Mouse (Mus musculus) heart, adult 2 months (tissue): ENCODE data around the gene Mosmo. TPM values are rescaled to one million over a fixed set of nuclear protein-coding genes. Genes with fewer than 3 reads are reported as not detected.

Experiments used
- DNase-seq, 2 experiments: peaks; one replicate each; pipeline ENCODE4 v3.0.0; 2021
- H3K27ac ChIP-seq: fragments of 200-600 bp; 2 replicates; pipeline ENCODE4 v1.8.1; 2022
- H3K27me3 ChIP-seq: fragments of 200-500 bp; 2 replicates; pipeline ENCODE4 v1.6.1; 2012; ENCODE audit warnings: mild to moderate bottlenecking, low read length, inconsistent platforms, mixed read lengths; ENCODE audit not compliant: control insufficient read depth, insufficient read depth
- H3K36me3 ChIP-seq: fragments of 200-500 bp; 2 replicates; pipeline ENCODE4 v1.6.1; 2012; ENCODE audit warnings: low read length, inconsistent platforms; ENCODE audit not compliant: control insufficient read depth, insufficient read depth
- H3K4me1 ChIP-seq: fragments of 200-500 bp; 2 replicates; pipeline ENCODE4 v1.6.1; 2011; ENCODE audit warnings: low read length; ENCODE audit not compliant: control insufficient read depth, insufficient read depth
- H3K4me3 ChIP-seq: fragments of 200-600 bp; 2 replicates; pipeline ENCODE4 v1.8.1; 2022
- H3K79me2 ChIP-seq: fragments of 200-500 bp; replicated peaks from 2 replicates; pipeline ENCODE4 v1.6.1; 2012; ENCODE audit warnings: mild to moderate bottlenecking, inconsistent platforms, low read length, moderate library complexity, mixed read lengths; ENCODE audit not compliant: control insufficient read depth, insufficient read depth
- H3K9ac ChIP-seq: fragments of 200-500 bp; 2 replicates; pipeline ENCODE4 v1.6.1; 2012; ENCODE audit warnings: low read depth, mild to moderate bottlenecking, control low read depth, inconsistent platforms, low read length, mixed read lengths
- CTCF ChIP-seq: fragments of 200-600 bp; IDR thresholded peaks from 2 replicates; pipeline ENCODE4 v1.8.1; 2022; ENCODE audit warnings: antibody characterized with exemption, mild to moderate bottlenecking, moderate library complexity
- EP300 ChIP-seq: fragments of 200-500 bp; IDR thresholded peaks from 2 replicates; pipeline ENCODE4 v1.6.1; 2011; ENCODE audit warnings: low read depth, low read length, control low read depth; ENCODE audit not compliant: insufficient read depth
- POLR2A ChIP-seq: fragments of 200-500 bp; IDR thresholded peaks from 2 replicates; pipeline ENCODE4 v1.6.1; 2011; ENCODE audit warnings: mild to moderate bottlenecking, low read depth, low read length, control low read depth; ENCODE audit not compliant: insufficient read depth
- WGBS: fragments of 180-500 bp; shearing (Covaris S2); methylation state at CpG from one replicate; pipeline ENCODE4 v1.1.7; 2018; 5-methylcytosine and 5-hydroxymethylcytosine counted together
- intact Hi-C: fragments of 180-260 bp; cut with DNase I; formaldehyde crosslinking; loops from one replicate; pipeline ENCODE4 v1.15.1; 2025
- polyA plus RNA-seq: library from polyadenylated mRNA; depleted of rRNA; stranded (reverse); fragments of >200 nt; gene quantifications from 2 replicates; pipeline ENCODE4 v1.2.3, GENCODE M21; 2012
- total RNA-seq, 2 experiments: library from RNA; stranded (reverse); gene quantifications; 2 replicates each; pipeline ENCODE4 v1.2.3; 2021

Mosmo gene
- total and polyA plus RNA-seq, 3 experiments: 27.5 to 29.6 (median 27.8) TPM

DNA sequence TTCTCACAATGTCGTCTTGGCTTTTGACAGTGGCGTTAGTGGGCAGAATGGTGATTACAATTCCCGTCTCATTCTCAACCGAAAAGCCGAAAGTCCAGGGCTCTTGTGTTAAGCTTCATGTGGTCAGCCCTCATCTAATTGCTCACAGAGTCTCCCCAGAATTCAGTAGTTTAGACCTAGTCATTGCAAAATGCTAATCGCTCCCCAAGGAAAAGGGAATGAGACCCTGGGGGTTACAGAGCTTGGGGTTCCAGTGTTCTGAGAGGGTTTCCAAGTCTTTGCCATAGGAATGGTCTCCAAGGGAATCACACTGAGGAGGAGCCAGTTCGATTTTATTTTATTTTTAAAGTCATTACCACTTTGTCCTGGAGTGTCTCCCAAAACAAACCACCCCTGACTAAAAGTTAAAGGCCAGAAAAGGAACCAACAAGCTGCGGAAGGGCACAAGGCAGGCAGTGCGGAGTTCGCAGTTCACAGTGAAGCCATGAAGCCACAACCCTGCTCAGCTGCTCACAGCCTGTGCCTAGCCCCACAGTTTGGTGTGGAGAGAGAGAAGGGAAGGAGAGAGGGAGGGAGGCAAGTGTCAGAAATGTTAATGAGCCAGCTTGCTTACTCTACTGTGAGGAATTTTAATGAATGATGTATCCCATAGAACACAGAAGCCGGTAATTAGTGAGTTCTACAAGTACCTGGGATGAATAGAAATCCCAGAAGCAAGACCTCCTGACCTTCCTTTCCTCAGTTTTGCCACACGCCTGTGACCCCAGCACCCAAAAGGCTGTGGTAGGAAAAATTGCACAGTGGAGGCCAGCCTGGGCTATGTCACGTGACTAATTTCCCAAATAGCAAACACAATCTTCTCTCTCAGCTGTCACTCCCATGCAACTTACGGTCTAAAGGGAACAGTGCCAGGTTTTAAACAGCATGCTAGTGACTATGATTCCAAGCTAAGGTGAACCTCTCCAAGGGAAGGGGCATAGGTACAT, 66.2 kb downstream of the Mosmo start:
- H3K36me3 ChIP-seq: peaks cover 12% of the 10 kb centered on the region
- H3K27me3 ChIP-seq: no peaks in the 10 kb centered on the region
- DNase-seq: no peak
- peaks cover 23% of the 10 kb centered on the region for H3K4me1 ChIP-seq
- no peaks in the 10 kb centered on the region for H3K79me2 ChIP-seq
- H3K4me3 ChIP-seq: no peak overlapping the region
- WGBS: 70% methylated on average over 14 of the region's 14 CpGs
- intact Hi-C loops: loop anchor here (2.0 kb wide), 1 partner anchor 15 kb away; no protein-coding TSS in a partner anchor
- no peak overlapping the region for H3K9ac ChIP-seq
- TF ChIP-seq EP300: no peak
- H3K27ac ChIP-seq: peak overlapping the region; percentile 5; the same call in 1 of the 2 replicates

DNA sequence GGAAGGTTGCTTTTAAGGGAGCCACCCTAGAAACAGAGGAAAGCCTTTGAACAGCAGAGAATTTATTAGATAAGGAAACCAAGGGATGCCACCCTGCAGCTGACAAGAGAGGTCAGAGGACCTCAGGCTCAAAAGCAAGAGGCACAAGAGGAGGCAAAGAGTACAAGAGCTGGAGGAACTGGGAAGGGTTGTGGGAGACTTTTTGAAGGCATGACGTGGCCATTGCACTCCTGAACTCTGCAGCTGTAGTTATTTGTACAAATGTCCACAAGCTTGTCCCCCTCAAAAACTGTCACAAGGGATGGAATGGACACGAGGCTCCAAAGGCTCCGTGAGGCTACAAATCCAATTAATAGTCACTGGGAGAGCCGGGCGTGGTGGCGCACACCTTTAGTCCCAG, 67.2 kb downstream of the Mosmo start:
- Histone ChIP-seq H3K79me2 (no peaks in the 10 kb centered on the region), H3K4me3 (no peak overlapping the region), H3K4me1 (peaks cover 18% of the 10 kb centered on the region), H3K36me3 (peaks cover 12% of the 10 kb centered on the region), H3K27ac (peak overlapping the region; percentile 5; the same call in 1 of the 2 replicates), H3K9ac (no peak overlapping the region), H3K27me3 (no peaks in the 10 kb centered on the region)
- no peak for DNase-seq
- WGBS: 87% methylated on average over 6 of the region's 6 CpGs
- intact Hi-C loops: loop anchor here (2.0 kb wide), 1 partner anchor 16 kb away; no protein-coding TSS in a partner anchor
- TF ChIP-seq CTCF (no peak), EP300 (no peak), POLR2A (no peak)

DNA sequence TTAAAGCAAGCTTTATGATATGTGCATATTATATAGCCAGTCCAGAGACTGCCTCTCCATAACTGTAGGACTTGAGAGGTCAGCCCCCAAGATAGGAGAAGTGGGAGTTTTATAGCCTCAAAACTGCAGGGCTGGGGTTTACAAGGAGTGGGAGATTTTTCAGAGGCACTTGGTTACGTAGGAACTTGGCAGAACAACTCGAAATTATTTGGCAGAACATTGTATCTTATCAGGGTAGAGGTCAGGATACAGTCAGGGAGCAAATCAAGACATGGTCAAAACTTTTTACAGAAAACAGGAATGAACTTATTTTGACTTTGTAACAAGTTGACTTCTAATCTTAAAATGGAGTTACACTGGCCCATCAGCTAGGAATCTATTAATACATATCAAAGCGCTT, 68.6 kb downstream of the Mosmo start:
- 13% methylated on average over 3 of the region's 3 CpGs for WGBS
- H3K4me1 ChIP-seq: peaks cover 14% of the 10 kb centered on the region
- H3K9ac ChIP-seq: no peak overlapping the region
- no peak for DNase-seq
- no peaks in the 10 kb centered on the region for H3K27me3 ChIP-seq
- peak overlapping the region; percentile 72 for H3K27ac ChIP-seq
- no peak for TF ChIP-seq CTCF
- H3K79me2 ChIP-seq: no peaks in the 10 kb centered on the region
- no peak overlapping the region for H3K4me3 ChIP-seq
- intact Hi-C loops: no loop called here
- H3K36me3 ChIP-seq: peaks cover 12% of the 10 kb centered on the region

DNA sequence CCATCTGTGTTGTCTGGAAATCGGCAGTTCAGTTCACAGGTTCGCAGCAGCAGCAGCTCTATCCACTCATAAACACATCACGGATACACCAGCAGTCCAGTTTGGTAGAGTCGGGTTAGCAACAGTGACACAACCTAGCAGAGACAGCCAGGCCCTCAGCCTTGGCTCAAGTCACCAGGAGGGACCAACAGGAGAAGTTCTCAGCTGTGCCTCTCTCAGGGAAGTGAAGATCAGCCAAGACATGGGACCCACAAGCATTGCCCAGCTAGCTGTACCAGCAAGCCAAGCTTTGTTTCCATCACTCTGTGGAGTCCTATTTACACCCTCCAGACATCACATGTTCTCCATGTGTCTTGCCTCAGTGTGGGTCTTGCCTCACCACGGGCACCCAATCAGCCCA, 69.4 kb downstream of the Mosmo start:
- intact Hi-C loops: no loop called here
- peaks cover 12% of the 10 kb centered on the region for H3K36me3 ChIP-seq
- no peak overlapping the region for H3K4me3 ChIP-seq
- no peaks in the 10 kb centered on the region for H3K79me2 ChIP-seq
- DNase-seq: no peak
- no peak for TF ChIP-seq EP300
- TF ChIP-seq POLR2A: no peak
- TF ChIP-seq CTCF: no peak
- H3K4me1 ChIP-seq: peaks cover 18% of the 10 kb centered on the region
- 81% methylated on average over 5 of the region's 5 CpGs for WGBS
- H3K9ac ChIP-seq: no peak overlapping the region
- no peaks in the 10 kb centered on the region for H3K27me3 ChIP-seq
- peak overlapping the region; percentile 72 for H3K27ac ChIP-seq

GRCm38 (mm10) chr7:120748478-120748877, 71.1 kb downstream of the Mosmo start:
- no peak overlapping the region for H3K9ac ChIP-seq
- H3K36me3 ChIP-seq: peaks cover 12% of the 10 kb centered on the region
- H3K27ac ChIP-seq: no peak overlapping the region
- H3K27me3 ChIP-seq: no peaks in the 10 kb centered on the region
- intact Hi-C loops: no loop called here
- DNase-seq: no peak
- H3K4me3 ChIP-seq: no peak overlapping the region
- no peak for TF ChIP-seq POLR2A
- no peak for TF ChIP-seq EP300
- TF ChIP-seq CTCF: no peak
- no peaks in the 10 kb centered on the region for H3K79me2 ChIP-seq
- H3K4me1 ChIP-seq: peaks cover 18% of the 10 kb centered on the region

GRCm38 (mm10) chr7:120751330-120751729, 73.9 kb downstream of the Mosmo start:
- Histone ChIP-seq H3K4me1 (peaks cover 12% of the 10 kb centered on the region), H3K9ac (no peak overlapping the region), H3K4me3 (no peak overlapping the region), H3K36me3 (peaks cover 3% of the 10 kb centered on the region), H3K27ac (no peak overlapping the region), H3K27me3 (no peaks in the 10 kb centered on the region), H3K79me2 (no peaks in the 10 kb centered on the region)
- DNase-seq: no peak
- no peak for TF ChIP-seq EP300
- no peak for TF ChIP-seq POLR2A
- no peak for TF ChIP-seq CTCF
- intact Hi-C loops: loop anchor here (5.0 kb wide), 1 partner anchor 34 kb away; no protein-coding TSS in a partner anchor
